Mouse (Mus musculus): Measurements from ENCODE around the gene Galnt18. TPM values are rescaled to one million over a fixed set of nuclear protein-coding genes. Genes with fewer than 3 reads are reported as not detected.
A peak's percentile ranks its signal among the peaks of the same experiment; 100 is the strongest.

The Galnt18 gene
- not detected in 2 replicates for total RNA-seq (2017)

GRCm38 (mm10) chr7:111779504-111780242, at the start of gene Galnt18:
Galnt18 (minus strand) TSS chr7:111779977.
- ATAC-seq (replicated peaks; ENCODE audit: low read depth, poor library complexity, severe bottlenecking): peak; percentile 86

- ATAC-seq (replicated peaks; ENCODE audit: low read depth, poor library complexity, severe bottlenecking): no peak
Measured at GRCm38 (mm10) chr7:111827337-111827736, 47.6 kb upstream of the Galnt18 start.

- no peak for ATAC-seq (replicated peaks; ENCODE audit: low read depth, poor library complexity, severe bottlenecking)
Measured at GRCm38 (mm10) chr7:111813093-111813492, 33.3 kb upstream of the Galnt18 start.

- ATAC-seq (replicated peaks; ENCODE audit: low read depth, poor library complexity, severe bottlenecking): no peak
Measured at GRCm38 (mm10) chr7:111811036-111811435, 31.3 kb upstream of the Galnt18 start.

GRCm38 (mm10) chr7:111809796-111810195, 30.0 kb upstream of the Galnt18 start:
- no peak for ATAC-seq (replicated peaks; ENCODE audit: low read depth, poor library complexity, severe bottlenecking)

- ATAC-seq (replicated peaks; ENCODE audit: low read depth, poor library complexity, severe bottlenecking): no peak
Measured at GRCm38 (mm10) chr7:111806083-111806482, 26.3 kb upstream of the Galnt18 start.

GRCm38 (mm10) chr7:111804646-111805045, 24.9 kb upstream of the Galnt18 start:
- no peak for ATAC-seq (replicated peaks; ENCODE audit: low read depth, poor library complexity, severe bottlenecking)

GRCm38 (mm10) chr7:111800785-111801184, 21.0 kb upstream of the Galnt18 start:
- no peak for ATAC-seq (replicated peaks; ENCODE audit: low read depth, poor library complexity, severe bottlenecking)

- ATAC-seq (replicated peaks; ENCODE audit: low read depth, poor library complexity, severe bottlenecking): no peak
Measured at GRCm38 (mm10) chr7:111800120-111800519, 20.3 kb upstream of the Galnt18 start.

GRCm38 (mm10) chr7:111799021-111799420, 19.2 kb upstream of the Galnt18 start:
- ATAC-seq (replicated peaks; ENCODE audit: low read depth, poor library complexity, severe bottlenecking): no peak

- peak; percentile 60; the same call in 1 of the 2 replicates for ATAC-seq (replicated peaks; ENCODE audit: low read depth, poor library complexity, severe bottlenecking)
Measured at GRCm38 (mm10) chr7:111797337-111798010, 17.7 kb upstream of the Galnt18 start.

- no peak for ATAC-seq (replicated peaks; ENCODE audit: low read depth, poor library complexity, severe bottlenecking)
Measured at GRCm38 (mm10) chr7:111795059-111795458, 15.3 kb upstream of the Galnt18 start.

- no peak for ATAC-seq (replicated peaks; ENCODE audit: low read depth, poor library complexity, severe bottlenecking)
Measured at GRCm38 (mm10) chr7:111792154-111792553, 12.4 kb upstream of the Galnt18 start.

- no peak for ATAC-seq (replicated peaks; ENCODE audit: low read depth, poor library complexity, severe bottlenecking)
Measured at GRCm38 (mm10) chr7:111791347-111791746, 11.6 kb upstream of the Galnt18 start.

GRCm38 (mm10) chr7:111787921-111788320, 8.1 kb upstream of the Galnt18 start:
- ATAC-seq (replicated peaks; ENCODE audit: low read depth, poor library complexity, severe bottlenecking): no peak

GRCm38 (mm10) chr7:111785478-111785877, 5.7 kb upstream of the Galnt18 start:
- no peak for ATAC-seq (replicated peaks; ENCODE audit: low read depth, poor library complexity, severe bottlenecking)

- ATAC-seq (replicated peaks; ENCODE audit: low read depth, poor library complexity, severe bottlenecking): peak; percentile 50; the same call in 1 of the 2 replicates
Measured at GRCm38 (mm10) chr7:111782126-111782525, 2.3 kb upstream of the Galnt18 start.

- ATAC-seq (replicated peaks; ENCODE audit: low read depth, poor library complexity, severe bottlenecking): no peak
Measured at GRCm38 (mm10) chr7:111781316-111781715, 1.5 kb upstream of the Galnt18 start.

GRCm38 (mm10) chr7:111778789-111779503, 831 bp downstream of the Galnt18 start:
- no peak for ATAC-seq (replicated peaks; ENCODE audit: low read depth, poor library complexity, severe bottlenecking)

GRCm38 (mm10) chr7:111778212-111778611, 1.6 kb downstream of the Galnt18 start:
- no peak for ATAC-seq (replicated peaks; ENCODE audit: low read depth, poor library complexity, severe bottlenecking)

- ATAC-seq (replicated peaks; ENCODE audit: low read depth, poor library complexity, severe bottlenecking): no peak
Measured at GRCm38 (mm10) chr7:111777186-111777585, 2.6 kb downstream of the Galnt18 start.

Measured in common myeloid progenitor, adult 5-6 weeks (primary cell).